8 mouse cellular contexts compared by ENCODE assay signal in genomic region chr10:97313407-97313901, GRCm38 (mm10).
A peak's percentile ranks its signal among the peaks of the same experiment; 100 is the strongest.
DNase-seq lines count a peak whose midpoint lies in the region; ATAC-seq and TF ChIP-seq lines count a peak whose summit lies in the region.

No protein-coding gene starts in this region.

- no peaks in the 10 kb centered on the region for H3K36me3 ChIP-seq in limb, embryonic 13.5 days
- H3K36me3 ChIP-seq in midbrain, embryonic 15.5 days (replicated peaks): no peaks in the 10 kb centered on the region

- peak overlapping the region; percentile 73 for H3K9ac ChIP-seq in limb, embryonic 13.5 days
- peak overlapping the region; percentile 76 for H3K9ac ChIP-seq in midbrain, embryonic 15.5 days

- H3K27ac ChIP-seq in bone marrow macrophage, adult 2 months (ENCODE audit: insufficient read depth, low read depth, low read length): peak overlapping the region; percentile 93
- peak overlapping the region; percentile 100 for H3K27ac ChIP-seq in embryonic fibroblast, embryonic 13.5 days (ENCODE audit: insufficient read depth, low read length)
- peak overlapping the region; percentile 98 for H3K27ac ChIP-seq in limb, embryonic 13.5 days
- peak overlapping the region; percentile 98 for H3K27ac ChIP-seq in midbrain, embryonic 15.5 days

- peak overlapping the region; percentile 67 for H3K4me2 ChIP-seq in limb, embryonic 13.5 days (replicated peaks)
- peak overlapping the region; percentile 76 for H3K4me2 ChIP-seq in midbrain, embryonic 15.5 days

- H3K9me3 ChIP-seq in limb, embryonic 13.5 days: no peaks in the 10 kb centered on the region
- no peaks in the 10 kb centered on the region for H3K9me3 ChIP-seq in midbrain, embryonic 15.5 days

- WGBS in limb, embryonic 13.5 days: under 1% methylated on average over 13 of the region's 13 CpGs
- WGBS in midbrain, embryonic 15.5 days: 0% methylated on average over 13 of the region's 13 CpGs

- no peaks in the 10 kb centered on the region for H3K27me3 ChIP-seq in limb, embryonic 13.5 days
- H3K27me3 ChIP-seq in midbrain, embryonic 15.5 days (replicated peaks): no peaks in the 10 kb centered on the region

- H3K4me3 ChIP-seq in bone marrow macrophage, adult 2 months (ENCODE audit: insufficient read depth, low read length): peak overlapping the region; percentile 64
- H3K4me3 ChIP-seq in embryonic fibroblast, embryonic 13.5 days (ENCODE audit: insufficient read depth, low read length): peak overlapping the region; percentile 48
- H3K4me3 ChIP-seq in limb, embryonic 13.5 days: peak overlapping the region; percentile 45
- H3K4me3 ChIP-seq in midbrain, embryonic 15.5 days: peak overlapping the region; percentile 49

- peak; percentile 91 for ATAC-seq in limb, embryonic 13.5 days (ENCODE audit: low FRiP score, low read depth)
- ATAC-seq in midbrain, embryonic 15.5 days (replicated peaks): peak; percentile 97

- TF ChIP-seq CTCF in bone marrow macrophage, adult 2 months (IDR thresholded peaks at IDR 0.05; ENCODE audit: low read depth, low read length): no peak
- TF ChIP-seq CTCF in embryonic fibroblast, embryonic 13.5 days (IDR thresholded peaks at IDR 0.05; ENCODE audit: borderline replicate concordance, insufficient read depth, low read length): no peak

- H3K4me1 ChIP-seq in bone marrow macrophage, adult 2 months (ENCODE audit: control insufficient read depth, insufficient read depth, low read length): peaks cover 9% of the 10 kb centered on the region
- no peaks in the 10 kb centered on the region for H3K4me1 ChIP-seq in embryonic fibroblast, embryonic 13.5 days (ENCODE audit: control insufficient read depth, insufficient read depth, low read length)
- peaks cover 20% of the 10 kb centered on the region for H3K4me1 ChIP-seq in limb, embryonic 13.5 days
- H3K4me1 ChIP-seq in midbrain, embryonic 15.5 days: peaks cover 11% of the 10 kb centered on the region

- TF ChIP-seq POLR2A in bone marrow macrophage, adult 2 months (IDR thresholded peaks at IDR 0.05; ENCODE audit: borderline replicate concordance, low read depth, low read length): no peak
- TF ChIP-seq POLR2A in embryonic fibroblast, embryonic 13.5 days (IDR thresholded peaks at IDR 0.05; ENCODE audit: low read depth, low read length): 0 out of 2 replicates have a peak, but pooled peaks have one; percentile 31

- DNase-seq in 3T3-L1 (ENCODE audit: low read depth, low spot score): peak; percentile 96
- DNase-seq in heart, adult 9 months (ENCODE audit: low spot score in 2 of 2): peak; percentile 92 to 94
- peak; percentile 90 for DNase-seq in kidney, adult 9 months
- peak; percentile 72 to 73 for DNase-seq in spleen, adult 18-20 months

Comparison
In these comparisons a context has a peak if more than half of its experiments do, and no peak if none do; other contexts are left out.
1. Peak in every context shown above with its lines: DNase-seq, ATAC-seq, H3K4me3 ChIP-seq and H3K27ac ChIP-seq.